Comparison of ENCODE assay signal across 11 mouse cellular contexts in the genomic region with DNA sequence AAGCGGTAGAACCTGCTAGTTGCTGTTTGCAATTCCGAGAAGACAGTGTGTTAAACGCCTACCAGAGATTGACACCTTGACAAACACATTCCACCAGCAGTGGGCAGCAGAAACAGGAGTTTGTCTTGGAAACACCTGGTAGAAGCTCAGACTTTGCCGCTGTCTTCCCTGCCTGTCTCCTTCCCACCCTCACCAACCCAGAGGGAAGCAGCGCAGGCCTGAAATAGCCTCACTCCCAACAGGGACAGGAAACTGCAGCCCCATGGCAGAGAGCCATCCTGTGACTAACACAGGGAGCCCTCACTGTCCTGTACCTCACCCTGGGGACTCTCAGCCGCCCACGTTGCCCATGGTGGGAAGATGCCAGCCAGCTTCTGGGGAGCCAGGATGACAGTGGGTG. TPM values are rescaled to one million over a fixed set of nuclear protein-coding genes. Genes with fewer than 3 reads are reported as not detected.
A peak's percentile ranks its signal among the peaks of the same experiment; 100 is the strongest.
DNase-seq lines count a peak whose midpoint lies in the region; ATAC-seq and TF ChIP-seq lines count a peak whose summit lies in the region.
"Had no signal": no experiment of that assay in that cellular context is flagged by ENCODE, and none has a peak within 500 bp of the region (broad histone marks: within the 10 kb centered on the region; RNA-seq: fewer than 3 reads in every experiment).

No protein-coding gene starts in this region.

- H3K4me2 ChIP-seq in lung, postnatal 0 days (replicated peaks; ENCODE audit: low read depth, low read length), result no peak overlapping the region
- H3K4me2 ChIP-seq: embryonic facial prominence, embryonic 12.5 days; stomach, embryonic 15.5 days had no signal

- H3K27me3 ChIP-seq in lung, postnatal 0 days (replicated peaks; ENCODE audit: insufficient read depth, low read length), result no peaks in the 10 kb centered on the region
- no peaks in the 10 kb centered on the region for H3K27me3 ChIP-seq in cerebellum, adult 2 months (ENCODE audit: control insufficient read depth, insufficient read depth, low read length)
- H3K27me3 ChIP-seq: embryonic facial prominence, embryonic 12.5 days; stomach, embryonic 15.5 days had no signal

- no peak overlapping the region for H3K4me3 ChIP-seq in lung, postnatal 0 days (ENCODE audit: low read depth, low read length)
- no peak overlapping the region for H3K4me3 ChIP-seq in cerebellum, adult 2 months (replicated peaks; ENCODE audit: insufficient read depth, low read depth, low read length)
- H3K4me3 ChIP-seq: embryonic facial prominence, embryonic 12.5 days; stomach, embryonic 15.5 days had no signal

- 32% methylated on average over 7 of the region's 7 CpGs for WGBS in lung, postnatal 0 days
- 27% methylated on average over 7 of the region's 7 CpGs for WGBS in cerebellum, adult 2 months

- no peaks in the 10 kb centered on the region for H3K4me1 ChIP-seq in lung, postnatal 0 days (ENCODE audit: insufficient read depth, low read depth, low read length)
- H3K4me1 ChIP-seq in cerebellum, adult 2 months (ENCODE audit: control insufficient read depth, insufficient read depth, low read length), result peaks cover 34% of the 10 kb centered on the region
- H3K4me1 ChIP-seq: stomach, embryonic 15.5 days had no signal

- TF ChIP-seq EP300 in lung, postnatal 0 days (IDR thresholded peaks at IDR 0.05), result no peak

- no peaks in the 10 kb centered on the region for H3K36me3 ChIP-seq in lung, postnatal 0 days (ENCODE audit: insufficient read depth, low read length)
- H3K36me3 ChIP-seq: embryonic facial prominence, embryonic 12.5 days; G1E; stomach, embryonic 15.5 days had no signal

- peak; percentile 23; the same call in 1 of the 2 replicates for ATAC-seq in lung, postnatal 0 days
- ATAC-seq in monocyte, adult 5-6 weeks (replicated peaks; ENCODE audit: insufficient number of reproducible peaks, low FRiP score, low TSS enrichment, poor library complexity, severe bottlenecking), result no peak

- no peak overlapping the region for H3K27ac ChIP-seq in lung, postnatal 0 days (ENCODE audit: low read length)
- peak overlapping the region; percentile 54; the same call in 1 of the 2 replicates for H3K27ac ChIP-seq in cerebellum, adult 2 months (ENCODE audit: insufficient read depth, low read length)
- H3K27ac ChIP-seq: embryonic facial prominence, embryonic 12.5 days; stomach, embryonic 15.5 days had no signal

- no peaks in the 10 kb centered on the region for H3K9me3 ChIP-seq in lung, postnatal 0 days (ENCODE audit: low read length)
- H3K9me3 ChIP-seq: embryonic facial prominence, embryonic 12.5 days; stomach, embryonic 15.5 days had no signal

- peak; percentile 6 to 50 for DNase-seq in frontal cortex, postnatal 36 days (ENCODE audit: low spot score in 2 of 2)
- DNase-seq in frontal cortex, postnatal 10 days (ENCODE audit: low spot score in 2 of 2), result no peak
- peak; percentile 25 for DNase-seq in lung, postnatal 0 days (ENCODE audit: low spot score)
- no peak for DNase-seq in lung, postnatal 36 days
- peak; percentile 71 to 83 for DNase-seq in cerebellum, adult 2 months
- peak; percentile 47 to 56 for DNase-seq in right cerebral cortex, adult 2 months (ENCODE audit: low spot score in 2 of 2)
- no peak for DNase-seq in thymus, postnatal 4 days

- H3K9ac ChIP-seq in lung, postnatal 0 days (replicated peaks; ENCODE audit: low read depth), result no peak overlapping the region
- H3K9ac ChIP-seq: embryonic facial prominence, embryonic 12.5 days; stomach, embryonic 15.5 days had no signal

- TF ChIP-seq POLR2A in cerebellum, adult 2 months (IDR thresholded peaks at IDR 0.05; ENCODE audit: borderline replicate concordance, insufficient read depth, low read length), result no peak

- TF ChIP-seq CTCF in lung, postnatal 0 days (IDR thresholded peaks at IDR 0.05), result peak; percentile 7; the same call in 1 of the 2 replicates
- TF ChIP-seq CTCF in cerebellum, adult 2 months (IDR thresholded peaks at IDR 0.05; ENCODE audit: borderline replicate concordance, insufficient read depth, low read depth, low read length), result peak; percentile 33; the same call in 1 of the 2 replicates

RNA-seq across cellular contexts. Expression of gene 4933402J07Rik, which starts 55.5 kb away (rescaled TPM):
- not detected in 2 replicates for polyA plus RNA-seq in lung, postnatal 0 days (2015; fragmentation: Nextera tagmentation; extraction: Ambion mirVana)
- 0.15 and 0.41 TPM in 2 replicates for polyA plus RNA-seq in cerebellum, adult 2 months (2012; rRNA removed)
- 1.2 TPM in 1 of 3 replicates, not detected in the others for total RNA-seq in monocyte, adult 5-6 weeks (2017)
- total RNA-seq: G1E had no signal
- polyA plus RNA-seq: embryonic facial prominence, embryonic 12.5 days; G1E; stomach, embryonic 15.5 days had no signal

Comparison
In these comparisons a context has a peak if more than half of its experiments do, and no peak if none do; other contexts are left out.
1. DNase-seq: peak in frontal cortex, postnatal 36 days (2 of 2), lung, postnatal 0 days (single experiment), cerebellum, adult 2 months (2 of 2) and right cerebral cortex, adult 2 months (2 of 2); none in frontal cortex, postnatal 10 days (0 of 2), lung, postnatal 36 days (single experiment) and thymus, postnatal 4 days (single experiment).